10 mouse cellular contexts compared by ENCODE assay signal in genomic region chr13:30966507-30966911, GRCm38 (mm10). TPM values are rescaled to one million over a fixed set of nuclear protein-coding genes. Genes with fewer than 3 reads are reported as not detected.
DNase-seq lines count a peak whose midpoint lies in the region; ATAC-seq and TF ChIP-seq lines count a peak whose summit lies in the region.
"Had no signal": no experiment of that assay in that cellular context is flagged by ENCODE, and none has a peak within 500 bp of the region (broad histone marks: within the 10 kb centered on the region; RNA-seq: fewer than 3 reads in every experiment).

No protein-coding gene starts in this region.

- 0 out of 2 replicates have a peak overlapping the region, but pooled peaks have one; percentile 48 for H3K27ac ChIP-seq in kidney, embryonic 15.5 days
- H3K27ac ChIP-seq in hindbrain, embryonic 13.5 days: peak overlapping the region; percentile 18
- H3K27ac ChIP-seq in midbrain, postnatal 0 days (ENCODE audit: low read depth, low read length): no peak overlapping the region; the same call in 1 of the 2 replicates

- no peak for TF ChIP-seq CTCF in midbrain, postnatal 0 days (IDR thresholded peaks at IDR 0.05)

- whole genome bisulfite sequencing in kidney, embryonic 15.5 days: 14% methylated on average over 10 of the region's 10 CpGs
- 7% methylated on average over 10 of the region's 10 CpGs for WGBS in hindbrain, embryonic 13.5 days
- WGBS in midbrain, postnatal 0 days: 9% methylated on average over 10 of the region's 10 CpGs

- peak overlapping the region; percentile 46 for H3K4me2 ChIP-seq in kidney, embryonic 15.5 days
- H3K4me2 ChIP-seq in hindbrain, embryonic 13.5 days: peak overlapping the region; percentile 42
- peak overlapping the region; percentile 28 for H3K4me2 ChIP-seq in midbrain, postnatal 0 days (ENCODE audit: low read depth, low read length, poor library complexity, severe bottlenecking)

- H3K36me3 ChIP-seq in kidney, embryonic 15.5 days: no peaks in the 10 kb centered on the region
- H3K36me3 ChIP-seq in hindbrain, embryonic 13.5 days: no peaks in the 10 kb centered on the region
- no peaks in the 10 kb centered on the region for H3K36me3 ChIP-seq in midbrain, postnatal 0 days (ENCODE audit: insufficient read depth, low read length)

- peaks cover 17% of the 10 kb centered on the region for H3K4me1 ChIP-seq in kidney, embryonic 15.5 days
- peaks cover 18% of the 10 kb centered on the region for H3K4me1 ChIP-seq in hindbrain, embryonic 13.5 days (replicated peaks)
- peaks cover 4% of the 10 kb centered on the region for H3K4me1 ChIP-seq in midbrain, postnatal 0 days (ENCODE audit: insufficient read depth, low read length)

- H3K9ac ChIP-seq in kidney, embryonic 15.5 days: no peak overlapping the region
- peak overlapping the region; percentile 55; the same call in 1 of the 2 replicates for H3K9ac ChIP-seq in hindbrain, embryonic 13.5 days
- H3K9ac ChIP-seq in midbrain, postnatal 0 days (replicated peaks; ENCODE audit: low read length, poor library complexity, severe bottlenecking): no peak overlapping the region; the same call in 1 of the 2 replicates

- no peaks in the 10 kb centered on the region for H3K27me3 ChIP-seq in kidney, embryonic 15.5 days
- H3K27me3 ChIP-seq in hindbrain, embryonic 13.5 days: no peaks in the 10 kb centered on the region
- no peaks in the 10 kb centered on the region for H3K27me3 ChIP-seq in midbrain, postnatal 0 days (ENCODE audit: insufficient read depth, low read length)

- DNase-seq in kidney, adult 9 months: no peak
- DNase-seq in embryo, embryonic 11.5 days (ENCODE audit: low read depth, low spot score): peak; percentile 37
- DNase-seq in midbrain, postnatal 0 days (ENCODE audit: low spot score): peak; percentile 28
- DNase-seq in urinary bladder, adult 18-20 months (ENCODE audit: low spot score in 2 of 2): no peak
- no peak for DNase-seq in adrenal gland, adult 2 months
- DNase-seq: cerebellum, postnatal 36 days; layer of hippocampus, adult 9-11 months had no signal

- peak; percentile 88 for ATAC-seq in kidney, embryonic 15.5 days (replicated peaks; ENCODE audit: low FRiP score)
- peak; percentile 71 for ATAC-seq in hindbrain, embryonic 13.5 days (ENCODE audit: low FRiP score)
- ATAC-seq in midbrain, postnatal 0 days (ENCODE audit: low FRiP score): peak; percentile 48; the same call in 1 of the 2 replicates
- no peak for ATAC-seq in activated CD4-positive, CD25-positive, alpha-beta regulatory T cell, adult 4 months

- no peaks in the 10 kb centered on the region for H3K9me3 ChIP-seq in kidney, embryonic 15.5 days (replicated peaks)
- H3K9me3 ChIP-seq in hindbrain, embryonic 13.5 days: no peaks in the 10 kb centered on the region
- H3K9me3 ChIP-seq in midbrain, postnatal 0 days (ENCODE audit: low read length): no peaks in the 10 kb centered on the region

- no peak overlapping the region for H3K4me3 ChIP-seq in kidney, embryonic 15.5 days (replicated peaks)
- peak overlapping the region; percentile 16; the same call in 1 of the 2 replicates for H3K4me3 ChIP-seq in hindbrain, embryonic 13.5 days
- H3K4me3 ChIP-seq in midbrain, postnatal 0 days (ENCODE audit: low read depth, low read length): no peak overlapping the region

RNA-seq across cellular contexts. Expression of gene Exoc2, which starts 7.4 kb away (rescaled TPM):
- polyA plus RNA-seq in kidney, embryonic 15.5 days (2015; fragmentation: Nextera tagmentation; extraction: Ambion mirVana): 28.0 and 29.9 TPM in 2 replicates
- polyA plus RNA-seq in hindbrain, embryonic 13.5 days (2015; fragmentation: Nextera tagmentation; extraction: Ambion mirVana): 47.0 and 48.4 TPM in 2 replicates
- 57.5 and 71.7 TPM in 2 replicates for total RNA-seq in midbrain, postnatal 0 days (2014; rRNA removed)
- polyA plus RNA-seq in midbrain, postnatal 0 days (2015; fragmentation: Nextera tagmentation; extraction: Ambion mirVana): 38.2 and 40.0 TPM in 2 replicates
- 10 to 100 TPM; 29.3 to 31.5 TPM for total RNA-seq in adrenal gland, adult 2 months (2021)
- 5.0 and 6.7 TPM in 2 replicates for polyA plus RNA-seq in adrenal gland, adult 2 months (2012; rRNA removed)
- polyA plus RNA-seq in activated CD4-positive, CD25-positive, alpha-beta regulatory T cell, adult 4 months (2017; shearing (Covaris generic)): 10 to 100 TPM; 71.5 to 76.1 TPM

RNA-seq across cellular contexts. Expression of gene Gm5447, which starts 7.5 kb away (rescaled TPM):
- 0.24 TPM in 1 of 2 replicates, not detected in the other for polyA plus RNA-seq in kidney, embryonic 15.5 days (2015; fragmentation: Nextera tagmentation; extraction: Ambion mirVana)
- polyA plus RNA-seq in hindbrain, embryonic 13.5 days (2015; fragmentation: Nextera tagmentation; extraction: Ambion mirVana): 0.10 and 0.16 TPM in 2 replicates
- total RNA-seq in midbrain, postnatal 0 days (2014; rRNA removed): not detected in 2 replicates
- not detected in 2 replicates for polyA plus RNA-seq in midbrain, postnatal 0 days (2015; fragmentation: Nextera tagmentation; extraction: Ambion mirVana)
- total RNA-seq in adrenal gland, adult 2 months (2021): not detected
- not detected in 2 replicates for polyA plus RNA-seq in adrenal gland, adult 2 months (2012; rRNA removed)
- under 1 TPM in 1 of 2 experiments, not detected in 1; 0.19 TPM for polyA plus RNA-seq in activated CD4-positive, CD25-positive, alpha-beta regulatory T cell, adult 4 months (2017; shearing (Covaris generic))

RNA-seq across cellular contexts. Expression of gene Hus1b, which starts 18.9 kb away (rescaled TPM):
- 0.18 TPM in 1 of 2 replicates, not detected in the other for polyA plus RNA-seq in kidney, embryonic 15.5 days (2015; fragmentation: Nextera tagmentation; extraction: Ambion mirVana)
- polyA plus RNA-seq in hindbrain, embryonic 13.5 days (2015; fragmentation: Nextera tagmentation; extraction: Ambion mirVana): not detected in 2 replicates
- total RNA-seq in midbrain, postnatal 0 days (2014; rRNA removed): 0.66 and 0.99 TPM in 2 replicates
- not detected in 2 replicates for polyA plus RNA-seq in midbrain, postnatal 0 days (2015; fragmentation: Nextera tagmentation; extraction: Ambion mirVana)
- under 1 TPM; 0.23 to 0.31 TPM for total RNA-seq in adrenal gland, adult 2 months (2021)
- 0.27 TPM in 1 of 2 replicates, not detected in the other for polyA plus RNA-seq in adrenal gland, adult 2 months (2012; rRNA removed)
- not detected for polyA plus RNA-seq in activated CD4-positive, CD25-positive, alpha-beta regulatory T cell, adult 4 months (2017; shearing (Covaris generic))

Comparison
In these comparisons a context has a peak if more than half of its experiments do, and no peak if none do; other contexts are left out.
1. DNase-seq: peak in embryo, embryonic 11.5 days (single experiment) and midbrain, postnatal 0 days (single experiment); none in kidney, adult 9 months (single experiment), urinary bladder, adult 18-20 months (0 of 2) and adrenal gland, adult 2 months (single experiment).
2. Peak in every context shown above with its lines, with median percentiles within 50 percentile points of each other: H3K4me2 ChIP-seq.